Mouse (Mus musculus): ENCODE measurements around the gene Slc25a17.

The Slc25a17 gene

GRCm38 (mm10) chr15:81300520-81301069 is 60.0 kb downstream of the Slc25a17 start:
- DNase-seq, result no peak

GRCm38 (mm10) chr15:81299549-81299948 is 61.1 kb downstream of the Slc25a17 start:
- DNase-seq, result no peak

GRCm38 (mm10) chr15:81298213-81298612 is 62.4 kb downstream of the Slc25a17 start:
- DNase-seq, result no peak

- DNase-seq, result no peak
These were observed 63.1 kb downstream of the Slc25a17 start for GRCm38 (mm10) chr15:81297543-81297942.

GRCm38 (mm10) chr15:81294897-81295296 is 65.7 kb downstream of the Slc25a17 start:
- DNase-seq, result no peak

- DNase-seq, result no peak
These were observed 66.2 kb downstream of the Slc25a17 start for GRCm38 (mm10) chr15:81294386-81294785.

- DNase-seq, result no peak
These were observed 69.9 kb downstream of the Slc25a17 start for GRCm38 (mm10) chr15:81290747-81291146.

GRCm38 (mm10) chr15:81290230-81290629 is 70.4 kb downstream of the Slc25a17 start:
- DNase-seq, result no peak

- no peak for DNase-seq
These were observed 76.4 kb downstream of the Slc25a17 start for GRCm38 (mm10) chr15:81284121-81284734.

GRCm38 (mm10) chr15:81278699-81279098 is 81.9 kb downstream of the Slc25a17 start:
- DNase-seq, result no peak

- DNase-seq, result no peak
These were observed 82.7 kb downstream of the Slc25a17 start for GRCm38 (mm10) chr15:81277928-81278327.

- DNase-seq, result no peak
These were observed 87.3 kb downstream of the Slc25a17 start for GRCm38 (mm10) chr15:81273361-81273760.

GRCm38 (mm10) chr15:81272305-81273053 is 88.1 kb downstream of the Slc25a17 start:
- peak; percentile 56 for DNase-seq

All from right cerebral cortex, postnatal 14 days (tissue).